Mouse (Mus musculus) urinary bladder, adult 18-20 months (tissue): ENCODE data around the gene Smagp.

Experiments used
- DNase-seq, 2 experiments: peaks; one replicate each; pipeline ENCODE4 v3.0.0; 2022; ENCODE audit warnings: low spot score in 2 of 2, mixed read lengths in 2 of 2

The Smagp gene

GRCm38 (mm10) chr15:100636700-100637501 is at the start of gene Smagp:
Smagp (minus strand) TSS chr15:100636940.
- DNase-seq = peak; percentile 42 to 56

- no peak for DNase-seq
These were observed 49.7 kb upstream of the Smagp start for GRCm38 (mm10) chr15:100686434-100686833.

DNA sequence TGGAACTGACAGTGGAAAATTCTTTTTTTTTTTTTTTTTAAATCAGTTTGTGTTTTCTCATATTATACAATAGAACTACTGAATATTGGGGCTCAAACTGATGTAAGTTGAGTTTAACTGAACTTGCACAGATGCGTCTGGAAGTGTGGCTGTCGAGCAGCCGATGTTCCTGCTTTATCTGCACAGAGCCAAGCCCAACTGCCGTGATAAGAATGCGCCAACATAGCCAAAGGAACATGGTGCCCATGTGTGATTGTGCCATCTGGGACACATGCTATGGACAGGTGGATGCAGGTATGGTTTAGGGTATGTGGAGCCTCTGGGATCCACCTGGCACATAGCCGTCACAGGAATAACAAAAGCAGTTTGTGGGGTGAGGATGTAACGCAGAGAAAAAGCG is 49.1 kb upstream of the Smagp start:
- DNase-seq = no peak

DNA sequence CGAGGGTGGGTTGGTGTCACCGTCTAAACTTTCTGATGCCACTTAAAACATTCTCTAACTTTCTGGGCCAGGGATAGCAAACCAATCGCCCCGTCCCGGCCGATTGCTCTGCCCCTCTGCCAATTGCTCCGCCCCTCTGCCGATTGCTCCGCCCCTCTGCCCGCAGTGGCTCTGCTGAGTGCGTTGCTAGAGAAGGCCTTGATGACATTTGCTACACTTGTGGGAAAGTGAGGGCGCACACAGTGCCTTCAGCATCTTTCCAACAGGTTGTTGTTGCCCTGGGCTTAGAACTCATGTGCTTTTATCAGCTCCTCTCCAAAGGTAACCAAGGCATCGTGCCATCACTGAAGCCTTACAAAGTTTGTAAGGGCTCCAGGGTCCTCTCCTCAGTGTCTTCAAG is 48.5 kb upstream of the Smagp start:
- DNase-seq = no peak

DNA sequence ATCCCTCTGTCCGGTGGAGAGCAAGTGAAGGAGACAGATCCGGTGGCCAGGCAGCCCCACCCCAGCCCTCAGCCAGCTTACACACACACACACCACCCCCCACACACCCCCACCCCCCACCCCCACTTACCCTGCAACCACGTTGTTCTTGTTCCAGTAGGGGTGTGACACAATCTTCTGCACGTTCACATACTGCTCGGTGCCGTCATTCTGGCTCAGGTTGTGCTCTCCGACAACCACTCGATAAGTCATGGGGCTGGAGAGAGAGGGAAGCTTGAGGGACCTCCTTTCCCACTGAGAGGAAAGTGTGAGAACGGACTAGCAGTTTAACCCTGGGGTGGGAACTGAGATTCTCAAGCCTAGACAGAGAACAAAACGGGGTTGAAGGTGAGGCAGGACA is 47.7 kb upstream of the Smagp start:
- no peak for DNase-seq

DNA sequence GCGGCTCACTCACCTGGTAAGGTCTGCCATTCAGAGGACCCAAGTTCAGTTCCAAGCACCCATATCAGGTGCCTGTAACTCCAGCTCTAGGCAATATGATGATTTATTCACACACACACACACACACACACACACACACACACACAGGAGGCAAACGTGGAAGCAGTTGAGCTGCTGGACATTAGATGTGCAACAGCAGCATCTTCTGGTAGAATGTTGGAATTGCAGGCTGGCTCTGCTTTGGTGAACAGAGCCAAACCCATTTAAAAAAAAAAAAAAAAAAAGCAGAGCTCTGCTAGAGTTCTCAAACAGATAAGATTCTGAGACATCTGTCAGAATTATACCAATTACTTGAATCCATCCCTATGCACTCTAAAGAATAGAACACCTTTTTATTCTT is 46.3 kb upstream of the Smagp start:
- peak; percentile 54 to 58 for DNase-seq

GRCm38 (mm10) chr15:100681770-100682169 is 45.0 kb upstream of the Smagp start:
- no peak for DNase-seq

DNA sequence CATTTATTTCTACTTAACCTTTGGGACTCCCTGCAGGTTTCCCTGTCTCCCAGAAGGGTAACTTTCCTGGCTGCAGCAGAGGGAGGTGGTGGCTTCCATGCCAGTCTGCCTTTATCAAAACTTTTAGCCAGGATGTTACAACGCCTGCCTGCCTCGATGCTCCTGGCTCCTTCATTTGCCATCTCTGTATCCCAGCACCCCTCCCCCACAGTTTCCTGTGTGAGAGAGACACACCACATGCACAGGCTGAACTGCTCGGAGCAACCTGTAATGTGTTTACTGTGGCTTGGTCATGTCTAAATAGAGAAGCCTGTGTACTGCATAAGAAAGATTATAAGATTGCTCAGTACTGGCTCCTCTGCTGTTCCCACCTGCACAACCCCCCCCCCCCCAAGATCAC is 43.6 kb upstream of the Smagp start:
- DNase-seq = no peak

DNA sequence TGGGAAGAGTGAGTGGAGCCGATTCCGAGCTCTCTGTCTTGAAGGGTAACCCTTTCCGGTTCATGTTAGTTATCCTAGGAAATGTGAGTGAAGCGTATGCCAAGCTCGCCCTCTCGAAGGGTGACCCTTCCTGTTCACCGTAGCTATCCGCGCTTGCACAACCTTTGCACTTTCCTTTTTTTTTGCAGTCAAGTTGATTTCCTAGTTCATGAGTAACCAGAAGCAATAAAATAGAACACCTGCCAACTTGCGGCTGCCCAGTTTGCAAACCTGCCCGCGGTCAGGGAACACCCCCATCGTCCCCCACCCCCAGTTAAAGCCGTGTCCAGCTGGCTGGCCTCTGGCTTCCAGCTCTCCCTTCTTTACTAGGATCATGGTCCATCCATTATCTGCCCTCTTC is 42.3 kb upstream of the Smagp start:
- no peak for DNase-seq

GRCm38 (mm10) chr15:100678581-100678980 is 41.8 kb upstream of the Smagp start:
- no peak for DNase-seq

DNA sequence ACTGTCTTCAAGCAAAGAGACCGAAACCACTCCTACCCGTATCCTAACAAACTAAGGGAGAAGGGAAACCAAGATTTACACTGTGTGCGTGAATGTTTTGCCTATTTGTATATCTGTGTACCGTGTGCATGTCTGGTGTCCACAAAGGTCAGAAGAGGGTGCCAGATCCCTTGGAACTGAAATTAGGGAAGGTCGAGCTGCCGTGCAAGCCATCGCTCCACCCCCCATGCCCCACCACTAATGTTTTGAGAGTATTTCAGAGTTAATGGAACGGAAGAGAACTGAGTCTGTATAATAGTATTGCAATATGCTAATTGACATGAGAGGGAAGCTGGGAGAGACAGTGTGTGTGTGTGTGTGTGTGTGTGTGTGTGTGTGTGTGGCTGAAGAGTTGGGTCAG is 40.9 kb upstream of the Smagp start:
- no peak for DNase-seq

GRCm38 (mm10) chr15:100676521-100676920 is 39.8 kb upstream of the Smagp start:
- no peak for DNase-seq

DNA sequence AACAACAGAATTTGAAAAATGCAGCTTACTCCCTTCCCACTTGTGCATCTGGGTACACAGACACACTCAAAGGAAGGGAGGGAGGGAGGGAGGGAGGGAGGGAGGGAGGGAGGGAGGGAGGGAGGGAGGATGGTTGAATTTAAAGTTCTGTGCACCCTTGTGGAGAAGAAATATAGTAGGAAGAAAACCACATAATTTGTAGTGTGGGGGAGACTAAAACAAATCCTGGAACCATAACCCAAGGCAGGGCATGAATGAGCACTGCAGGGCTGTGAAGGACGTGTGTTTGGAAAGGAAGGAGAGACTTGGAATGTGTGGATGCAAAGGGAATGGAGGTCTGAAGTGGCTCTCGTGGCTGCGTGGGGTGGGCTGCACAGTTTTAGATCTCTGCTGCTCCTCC is 38.7 kb upstream of the Smagp start:
- no peak for DNase-seq

GRCm38 (mm10) chr15:100674566-100674965 is 37.8 kb upstream of the Smagp start:
- DNase-seq = no peak

- no peak for DNase-seq
These were observed 37.0 kb upstream of the Smagp start for GRCm38 (mm10) chr15:100673585-100674391.

DNA sequence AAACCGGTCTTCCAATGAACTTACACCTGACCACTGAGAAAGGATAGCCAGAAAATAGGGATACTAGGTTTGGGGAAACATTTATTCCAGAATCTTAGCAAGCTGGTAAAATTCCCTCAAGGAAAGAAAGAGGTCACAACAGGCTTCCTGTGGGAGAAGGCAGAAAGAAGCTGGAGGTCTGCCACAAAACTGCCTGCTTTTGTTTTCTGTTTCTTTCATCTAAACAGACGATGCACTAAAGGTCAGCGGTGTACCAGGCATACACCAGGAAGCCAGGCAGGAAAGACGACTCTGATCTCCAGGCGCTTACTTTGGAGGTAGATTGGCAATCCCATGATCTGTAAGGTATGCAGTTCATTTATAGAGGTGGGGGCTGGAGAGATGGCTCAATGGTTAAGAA is 34.1 kb upstream of the Smagp start:
- DNase-seq = no peak

DNA sequence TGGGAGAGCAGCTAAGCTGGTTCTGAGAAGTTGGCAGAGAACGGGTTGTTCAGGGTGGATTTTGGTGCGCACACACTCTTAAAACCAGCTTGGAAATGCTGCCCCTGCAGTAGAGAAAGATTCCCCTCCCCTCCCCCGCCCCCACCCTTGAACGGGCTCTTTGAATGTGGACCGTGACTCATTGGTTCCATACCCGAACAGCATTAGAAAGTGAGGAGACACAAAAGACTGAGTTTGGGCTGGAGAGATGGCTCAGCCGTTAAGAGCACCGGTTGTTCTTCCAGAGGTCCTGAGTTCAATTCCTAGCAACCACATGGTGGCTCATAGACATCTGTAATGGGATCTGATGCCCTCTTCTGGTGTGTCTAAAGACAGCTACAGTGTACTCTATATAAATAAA is 33.3 kb upstream of the Smagp start:
- DNase-seq = no peak

- DNase-seq = no peak
These were observed 32.6 kb upstream of the Smagp start, which contains the start of gene Bin2 for GRCm38 (mm10) chr15:100669337-100669736. Bin2 (minus strand) TSS chr15:100669553.

GRCm38 (mm10) chr15:100667871-100668545 is 31.3 kb upstream of the Smagp start:
- DNase-seq = no peak

DNA sequence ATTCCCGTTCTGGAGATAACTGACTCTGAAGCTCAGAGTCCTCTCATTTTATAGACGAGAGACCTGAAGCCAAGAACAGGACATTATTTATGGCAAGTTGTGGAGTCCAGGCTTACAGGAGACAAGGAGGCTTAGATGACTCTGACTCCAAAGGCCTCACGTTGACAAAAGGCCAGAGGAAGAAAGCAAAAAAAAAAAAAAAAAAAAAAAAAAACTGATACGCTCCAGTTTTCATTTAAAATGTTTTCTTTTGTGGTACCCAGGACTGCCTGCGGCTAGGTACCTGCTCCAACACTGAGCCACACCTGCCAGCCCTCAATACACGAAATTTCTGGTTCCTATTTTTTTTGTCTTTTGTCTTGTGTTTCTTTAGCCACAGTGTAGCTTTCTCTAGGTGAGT is 30.7 kb upstream of the Smagp start:
- no peak for DNase-seq

DNA sequence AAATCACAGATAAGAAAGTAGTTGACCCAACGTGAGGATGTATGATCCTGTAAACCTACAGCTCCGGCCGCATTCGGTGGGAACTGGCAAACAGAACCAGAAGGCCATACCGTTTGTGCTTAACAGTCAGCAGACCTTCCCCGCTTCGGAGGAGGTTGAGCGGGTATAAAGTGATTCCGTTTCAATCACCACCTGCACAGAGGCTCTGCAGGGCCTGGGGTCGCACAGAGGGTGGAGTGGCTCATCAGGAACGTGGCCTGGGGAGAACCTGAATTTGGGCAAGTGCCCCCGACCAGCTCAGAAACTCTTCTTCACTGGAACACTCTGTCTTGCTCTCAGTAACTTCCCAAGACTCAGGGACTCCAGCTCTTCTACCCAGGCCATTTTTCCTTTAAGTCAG is 30.1 kb upstream of the Smagp start:
- no peak for DNase-seq

- no peak for DNase-seq
These were observed 29.5 kb upstream of the Smagp start for GRCm38 (mm10) chr15:100666219-100666696.
